In genomic region chr9:102025141-102025540, GRCm38 (mm10) we compare ENCODE assay signal across 26 mouse cellular contexts.
DNase-seq lines count a peak whose midpoint lies in the region; ATAC-seq and TF ChIP-seq lines count a peak whose summit lies in the region.
"Had no signal": no experiment of that assay in that cellular context is flagged by ENCODE, and none has a peak within 500 bp of the region (broad histone marks: within the 10 kb centered on the region; RNA-seq: fewer than 3 reads in every experiment).

No protein-coding gene starts in this region.

- no peaks in the 10 kb centered on the region for H3K36me3 ChIP-seq in liver, embryonic 11.5 days (ENCODE audit: control insufficient read depth, insufficient read depth, low read length)
- H3K36me3 ChIP-seq in intestine, postnatal 0 days (ENCODE audit: control insufficient read depth, insufficient read depth), result no peaks in the 10 kb centered on the region
- H3K36me3 ChIP-seq: heart, embryonic 13.5 days; liver, embryonic 13.5 days; midbrain, embryonic 15.5 days had no signal

- H3K27me3 ChIP-seq in liver, embryonic 11.5 days (replicated peaks; ENCODE audit: control insufficient read depth, insufficient read depth, low read length), result no peaks in the 10 kb centered on the region
- no peaks in the 10 kb centered on the region for H3K27me3 ChIP-seq in intestine, postnatal 0 days (replicated peaks; ENCODE audit: control insufficient read depth, insufficient read depth, low read length)
- H3K27me3 ChIP-seq: heart, embryonic 13.5 days; liver, embryonic 13.5 days; megakaryocyte, embryonic 14.5 days; midbrain, embryonic 15.5 days; Patski had no signal

- no peaks in the 10 kb centered on the region for H3K9me3 ChIP-seq in liver, embryonic 11.5 days (ENCODE audit: control insufficient read depth, low read length)
- no peaks in the 10 kb centered on the region for H3K9me3 ChIP-seq in intestine, postnatal 0 days (ENCODE audit: control insufficient read depth)
- H3K9me3 ChIP-seq: liver, embryonic 13.5 days; megakaryocyte, embryonic 14.5 days; midbrain, embryonic 15.5 days had no signal

- intact Hi-C loops in left cerebral cortex, postnatal 4 days (cut with DNase I), result loop anchor here (5.0 kb wide), 1 partner anchor 327 kb away; the partner anchor contains the start of gene Ephb1

- ATAC-seq in liver, embryonic 11.5 days (replicated peaks; ENCODE audit: low FRiP score), result no peak
- no peak for ATAC-seq in intestine, postnatal 0 days
- ATAC-seq: forebrain, embryonic 14.5 days; lung, postnatal 0 days; midbrain, embryonic 15.5 days; Patski had no signal

- H3K27ac ChIP-seq in liver, embryonic 11.5 days (ENCODE audit: low read depth, low read length), result no peak overlapping the region
- no peak overlapping the region for H3K27ac ChIP-seq in intestine, postnatal 0 days (ENCODE audit: low read depth, low read length)
- H3K27ac ChIP-seq: heart, embryonic 13.5 days; hindbrain, embryonic 14.5 days; left cerebral cortex, adult 2 months; liver, embryonic 13.5 days; midbrain, embryonic 15.5 days had no signal

- TF ChIP-seq CTCF in intestine, postnatal 0 days (IDR thresholded peaks at IDR 0.05; ENCODE audit: low read depth), result no peak

- H3K9ac ChIP-seq in liver, embryonic 11.5 days (ENCODE audit: low read depth, low read length), result no peak overlapping the region
- no peak overlapping the region for H3K9ac ChIP-seq in intestine, postnatal 0 days (ENCODE audit: low read depth, low read length)
- H3K9ac ChIP-seq: heart, embryonic 13.5 days; hindbrain, embryonic 14.5 days; liver, embryonic 13.5 days; midbrain, embryonic 15.5 days had no signal

- no peak overlapping the region for H3K4me2 ChIP-seq in liver, embryonic 11.5 days
- no peak overlapping the region for H3K4me2 ChIP-seq in intestine, postnatal 0 days (replicated peaks; ENCODE audit: low read depth)
- H3K4me2 ChIP-seq: heart, embryonic 13.5 days; hindbrain, embryonic 14.5 days; liver, embryonic 13.5 days; midbrain, embryonic 15.5 days had no signal

- peak; percentile 30 for DNase-seq in left cerebral cortex, postnatal 4 days
- DNase-seq in left cerebral cortex, adult 8-10 months (ENCODE audit: low spot score in 2 of 2), result no peak
- peak; percentile 29 for DNase-seq in cerebellum, adult 11-12 months
- DNase-seq in cerebellum, adult 9-11 months, result peak; percentile 33
- no peak for DNase-seq in liver, embryonic 11.5 days (ENCODE audit: low spot score)
- no peak for DNase-seq in layer of hippocampus, postnatal 36 days
- DNase-seq: adrenal gland, postnatal 14 days; gastrocnemius, postnatal 25 days; heart, postnatal 10 days; kidney, adult 11 months; kidney, postnatal 14 days; layer of hippocampus, adult 9-11 months; liver, embryonic 13.5 days; lung, adult 18-20 months; lung, postnatal 4 days; spleen, adult 18-20 months; thymus, postnatal 14 days had no signal

- H3K4me3 ChIP-seq in liver, embryonic 11.5 days (ENCODE audit: low read depth, low read length), result no peak overlapping the region
- H3K4me3 ChIP-seq in intestine, postnatal 0 days (ENCODE audit: low read depth, low read length), result no peak overlapping the region
- H3K4me3 ChIP-seq: heart, embryonic 13.5 days; left cerebral cortex, adult 2 months; liver, embryonic 13.5 days; megakaryocyte, embryonic 14.5 days; midbrain, embryonic 15.5 days had no signal

- no peaks in the 10 kb centered on the region for H3K4me1 ChIP-seq in liver, embryonic 11.5 days (replicated peaks; ENCODE audit: control insufficient read depth, insufficient read depth, low read length)
- H3K4me1 ChIP-seq in intestine, postnatal 0 days (replicated peaks; ENCODE audit: control insufficient read depth, insufficient read depth, low read length), result no peaks in the 10 kb centered on the region
- H3K4me1 ChIP-seq: heart, embryonic 13.5 days; liver, embryonic 13.5 days; megakaryocyte, embryonic 14.5 days; midbrain, embryonic 15.5 days had no signal

- 76% methylated on average over 6 of the region's 6 CpGs for WGBS in liver, embryonic 11.5 days
- WGBS in intestine, postnatal 0 days, result 85% methylated on average over 6 of the region's 6 CpGs

Comparison
In these comparisons a context has a peak if more than half of its experiments do, and no peak if none do; other contexts are left out.
1. DNase-seq: peak in left cerebral cortex, postnatal 4 days (single experiment), cerebellum, adult 11-12 months (single experiment) and cerebellum, adult 9-11 months (single experiment); none in left cerebral cortex, adult 8-10 months (0 of 2), liver, embryonic 11.5 days (single experiment) and layer of hippocampus, postnatal 36 days (0 of 2).